Mouse (Mus musculus) heart, embryonic 13.5 days (tissue): ENCODE results near the gene Nudt4. TPM values are rescaled to one million over a fixed set of nuclear protein-coding genes. Genes with fewer than 3 reads are reported as not detected.
A peak's percentile ranks its signal among the peaks of the same experiment; 100 is the strongest.

Source experiments
- ATAC-seq: fragments of 200-750 bp; cut with Nextera tagmentation; 2 replicates; pipeline ENCODE4 v1.8.0; 2017; ENCODE audit warnings: moderate TSS enrichment; ENCODE audit not compliant: insufficient number of reproducible peaks, low FRiP score, low TSS enrichment; ENCODE audit errors: extremely low read depth
- H3K27ac ChIP-seq: fragments of 300-500 bp; sonication (generic); replicated peaks from 2 replicates; pipeline ENCODE4 v1.5.1; 2015; ENCODE audit warnings: moderate library complexity, mild to moderate bottlenecking, inconsistent platforms
- H3K27me3 ChIP-seq: fragments of 300-500 bp; sonication (generic); replicated peaks from 2 replicates; pipeline ENCODE4 v1.6.1; 2015; ENCODE audit warnings: mild to moderate bottlenecking, inconsistent platforms
- H3K36me3 ChIP-seq: fragments of 300-500 bp; sonication (generic); 2 replicates; pipeline ENCODE4 v1.6.1; 2015; ENCODE audit warnings: mild to moderate bottlenecking, inconsistent platforms
- H3K4me1 ChIP-seq: fragments of 300-500 bp; sonication (generic); 2 replicates; pipeline ENCODE4 v1.6.1; 2015; ENCODE audit warnings: inconsistent platforms
- H3K4me2 ChIP-seq: fragments of 300-500 bp; sonication (generic); 2 replicates; pipeline ENCODE4 v1.6.1; 2015; ENCODE audit warnings: inconsistent platforms, mild to moderate bottlenecking, moderate library complexity
- H3K4me3 ChIP-seq: fragments of 300-500 bp; sonication (generic); 2 replicates; pipeline ENCODE4 v1.5.1; 2015; ENCODE audit warnings: moderate library complexity, mild to moderate bottlenecking, inconsistent platforms
- H3K9ac ChIP-seq: fragments of 300-500 bp; sonication (generic); 2 replicates; pipeline ENCODE4 v1.6.1; 2015; ENCODE audit warnings: inconsistent platforms, mild to moderate bottlenecking, moderate library complexity
- H3K9me3 ChIP-seq: fragments of 300-500 bp; sonication (generic); 2 replicates; pipeline ENCODE4 v1.6.1; 2016; ENCODE audit warnings: inconsistent platforms
- WGBS: fragments of 180-500 bp; shearing (Covaris S2); methylation state at CpG from one replicate; pipeline ENCODE4 v1.1.7; 2015; ENCODE audit warnings: mixed read lengths; 5-methylcytosine and 5-hydroxymethylcytosine counted together
- polyA plus RNA-seq: library from polyadenylated mRNA; unstranded; fragments of >200 nt; fragmentation: Nextera tagmentation; extraction: Ambion mirVana; gene quantifications from 2 replicates; pipeline ENCODE4 v1.2.1, GENCODE M21; 2015

Nudt4 gene
- polyA plus RNA-seq, 1 experiment from 2014 or later, result 107 TPM

GRCm38 (mm10) chr10:95514656-95515292 lies 49.2 kb downstream of the Nudt4 start, which contains the start of gene Ube2n:
Gene Ube2n (plus strand): TSS chr10:95515145.
- under 1% methylated on average over 81 of the region's 81 CpGs for WGBS
- peaks cover 19% of the 10 kb centered on the region for H3K36me3 ChIP-seq
- H3K9ac ChIP-seq, result peak within 1 kb of the TSS; percentile 98
- peak within 1 kb of the TSS; percentile 94 for H3K4me3 ChIP-seq
- H3K4me1 ChIP-seq, result peaks cover 38% of the 10 kb centered on the region
- H3K4me2 ChIP-seq, result peak within 1 kb of the TSS; percentile 80
- peak within 1 kb of the TSS; percentile 99 for H3K27ac ChIP-seq
- no peaks in the 10 kb centered on the region for H3K27me3 ChIP-seq
- peak; percentile 93 for ATAC-seq
- no peaks in the 10 kb centered on the region for H3K9me3 ChIP-seq

GRCm38 (mm10) chr10:95513768-95514556 lies 50.0 kb downstream of the Nudt4 start:
- Histone ChIP-seq H3K4me1 (peaks cover 30% of the 10 kb centered on the region), H3K27me3 (no peaks in the 10 kb centered on the region), H3K27ac (peak overlapping the region; percentile 99), H3K9me3 (no peaks in the 10 kb centered on the region), H3K4me3 (peak overlapping the region; percentile 94), H3K36me3 (peaks cover 14% of the 10 kb centered on the region), H3K9ac (peak overlapping the region; percentile 98), H3K4me2 (peak overlapping the region; percentile 80)
- WGBS, result 36% methylated on average over 15 of the region's 15 CpGs
- ATAC-seq, result no peak

DNA sequence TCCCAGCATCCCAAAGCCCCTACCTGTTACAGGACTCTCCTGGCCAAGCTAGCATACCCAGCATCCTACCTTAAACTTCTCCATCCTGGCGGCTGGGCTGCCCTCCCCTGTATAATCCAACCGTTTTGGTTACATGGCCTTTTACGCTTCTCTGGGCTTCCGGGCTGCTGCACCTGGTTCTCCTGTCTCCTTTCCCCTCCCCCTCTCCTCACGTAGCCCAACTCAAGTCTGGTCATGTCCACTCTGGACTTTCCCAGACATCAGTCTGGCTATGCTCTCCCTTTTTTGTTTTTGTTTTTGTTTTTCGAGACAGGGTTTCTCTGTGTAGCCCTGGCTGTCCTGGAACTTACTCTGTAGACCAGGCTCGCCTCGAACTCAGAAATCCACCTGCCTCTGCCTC lies 51.3 kb downstream of the Nudt4 start:
- WGBS, result 86% methylated on average over 8 of the region's 8 CpGs
- Histone ChIP-seq H3K4me1 (peaks cover 18% of the 10 kb centered on the region), H3K4me3 (no peak overlapping the region), H3K36me3 (peaks cover 8% of the 10 kb centered on the region), H3K9ac (no peak overlapping the region), H3K4me2 (no peak overlapping the region), H3K27me3 (no peaks in the 10 kb centered on the region), H3K27ac (no peak overlapping the region), H3K9me3 (no peaks in the 10 kb centered on the region)
- no peak for ATAC-seq

DNA sequence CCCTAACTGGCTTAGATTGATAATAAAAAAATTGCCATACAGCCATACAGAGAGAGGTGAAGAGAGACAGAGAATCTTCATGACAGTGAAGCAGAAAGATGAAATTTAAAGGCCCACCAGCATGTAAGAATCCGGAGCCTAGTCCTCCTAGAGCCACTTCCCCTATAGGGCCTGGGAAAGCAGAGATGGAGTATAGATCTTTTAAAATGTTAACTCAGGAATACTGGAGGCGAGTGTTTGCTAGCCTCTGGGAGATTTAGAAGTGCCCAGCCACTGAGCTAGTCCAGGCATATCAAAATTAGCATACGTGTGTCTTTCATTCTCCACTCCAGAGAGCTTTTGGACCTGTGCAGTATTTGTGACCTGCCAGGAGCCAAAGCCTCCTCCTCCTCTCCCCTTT lies 54.7 kb downstream of the Nudt4 start:
- Histone ChIP-seq H3K9ac (no peak overlapping the region), H3K4me2 (no peak overlapping the region), H3K27me3 (no peaks in the 10 kb centered on the region), H3K4me3 (no peak overlapping the region), H3K9me3 (no peaks in the 10 kb centered on the region), H3K27ac (no peak overlapping the region), H3K4me1 (peaks cover 6% of the 10 kb centered on the region), H3K36me3 (no peaks in the 10 kb centered on the region)
- 64% methylated on average over 3 of the region's 3 CpGs for WGBS
- ATAC-seq, result no peak

GRCm38 (mm10) chr10:95508793-95509192 lies 55.2 kb downstream of the Nudt4 start:
- ATAC-seq, result no peak
- H3K4me3 ChIP-seq, result no peak overlapping the region
- no peak overlapping the region for H3K27ac ChIP-seq
- WGBS, result 70% methylated on average over 6 of the region's 6 CpGs
- H3K27me3 ChIP-seq, result no peaks in the 10 kb centered on the region
- no peaks in the 10 kb centered on the region for H3K9me3 ChIP-seq
- peaks cover 4% of the 10 kb centered on the region for H3K4me1 ChIP-seq
- H3K36me3 ChIP-seq, result no peaks in the 10 kb centered on the region
- H3K9ac ChIP-seq, result no peak overlapping the region
- H3K4me2 ChIP-seq, result no peak overlapping the region

GRCm38 (mm10) chr10:95508126-95508525 lies 55.8 kb downstream of the Nudt4 start:
- no peak for ATAC-seq
- no peaks in the 10 kb centered on the region for H3K36me3 ChIP-seq
- 83% methylated on average over 8 of the region's 8 CpGs for WGBS
- no peak overlapping the region for H3K4me3 ChIP-seq
- H3K4me1 ChIP-seq, result peaks cover 3% of the 10 kb centered on the region; the same call in 1 of the 2 replicates
- no peak overlapping the region for H3K27ac ChIP-seq
- H3K27me3 ChIP-seq, result no peaks in the 10 kb centered on the region
- no peak overlapping the region for H3K9ac ChIP-seq
- no peak overlapping the region for H3K4me2 ChIP-seq
- no peaks in the 10 kb centered on the region for H3K9me3 ChIP-seq

DNA sequence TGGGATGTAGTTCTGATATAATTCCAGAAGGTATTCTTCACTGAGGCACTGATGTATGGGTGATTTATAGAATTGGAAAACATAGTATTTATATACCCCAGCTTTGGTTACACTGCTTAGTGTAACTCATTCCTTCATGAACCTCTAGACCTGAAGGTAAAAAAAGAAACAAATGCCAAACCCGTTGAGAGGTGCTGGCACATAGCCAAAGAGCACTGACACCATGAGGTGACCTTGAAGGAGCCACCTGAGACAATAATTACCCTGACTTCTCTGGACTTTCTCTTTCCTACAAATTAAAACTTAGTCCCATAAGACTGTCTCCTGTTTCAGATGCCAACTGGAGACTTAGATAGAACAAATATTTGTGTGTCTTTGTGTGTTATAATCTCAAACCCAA lies 59.6 kb downstream of the Nudt4 start:
- ATAC-seq, result no peak
- H3K9me3 ChIP-seq, result no peaks in the 10 kb centered on the region
- no peak overlapping the region for H3K9ac ChIP-seq
- WGBS, result 10% methylated on average over 1 of the region's 1 CpGs
- H3K36me3 ChIP-seq, result no peaks in the 10 kb centered on the region
- no peak overlapping the region for H3K27ac ChIP-seq
- peaks cover 12% of the 10 kb centered on the region for H3K4me1 ChIP-seq
- H3K4me3 ChIP-seq, result no peak overlapping the region
- H3K27me3 ChIP-seq, result no peaks in the 10 kb centered on the region
- no peak overlapping the region for H3K4me2 ChIP-seq

DNA sequence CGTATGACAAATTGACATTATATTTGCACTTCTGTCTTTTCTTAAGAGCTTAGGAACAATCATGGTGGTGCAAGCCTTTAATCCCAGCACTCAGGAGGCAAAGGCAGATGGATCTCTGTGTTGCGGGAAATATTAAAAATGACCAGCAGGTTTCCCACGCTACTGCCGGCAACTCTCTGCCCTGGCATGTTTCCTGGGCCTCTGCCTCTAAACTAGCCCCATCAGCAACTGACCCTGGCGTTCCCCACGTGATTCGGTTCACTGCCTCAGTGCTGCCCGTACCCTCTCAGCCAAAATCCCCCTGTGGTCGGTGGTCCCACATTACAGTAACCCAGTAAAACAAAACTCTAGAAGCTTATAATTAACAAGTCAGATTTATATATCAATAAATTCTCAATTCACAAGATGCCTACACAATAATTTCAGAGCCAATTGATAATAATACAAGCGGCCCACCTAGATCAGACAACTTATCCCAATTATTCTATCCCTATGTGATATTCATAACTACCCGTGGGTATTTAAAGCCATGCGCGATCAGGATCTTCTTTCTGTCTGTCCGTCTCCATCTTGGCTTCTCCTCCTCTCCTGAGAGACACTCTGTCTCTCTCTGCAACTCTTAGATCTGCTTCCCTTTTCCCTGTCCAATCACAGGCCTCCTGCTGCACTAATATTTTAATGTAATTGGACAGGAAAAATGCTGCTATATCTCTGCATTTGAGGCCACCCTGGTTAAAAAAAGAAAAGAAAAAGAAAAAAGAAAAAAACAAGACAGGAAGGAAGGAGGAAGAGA lies 60.3 kb downstream of the Nudt4 start:
- no peak overlapping the region for H3K9ac ChIP-seq

DNA sequence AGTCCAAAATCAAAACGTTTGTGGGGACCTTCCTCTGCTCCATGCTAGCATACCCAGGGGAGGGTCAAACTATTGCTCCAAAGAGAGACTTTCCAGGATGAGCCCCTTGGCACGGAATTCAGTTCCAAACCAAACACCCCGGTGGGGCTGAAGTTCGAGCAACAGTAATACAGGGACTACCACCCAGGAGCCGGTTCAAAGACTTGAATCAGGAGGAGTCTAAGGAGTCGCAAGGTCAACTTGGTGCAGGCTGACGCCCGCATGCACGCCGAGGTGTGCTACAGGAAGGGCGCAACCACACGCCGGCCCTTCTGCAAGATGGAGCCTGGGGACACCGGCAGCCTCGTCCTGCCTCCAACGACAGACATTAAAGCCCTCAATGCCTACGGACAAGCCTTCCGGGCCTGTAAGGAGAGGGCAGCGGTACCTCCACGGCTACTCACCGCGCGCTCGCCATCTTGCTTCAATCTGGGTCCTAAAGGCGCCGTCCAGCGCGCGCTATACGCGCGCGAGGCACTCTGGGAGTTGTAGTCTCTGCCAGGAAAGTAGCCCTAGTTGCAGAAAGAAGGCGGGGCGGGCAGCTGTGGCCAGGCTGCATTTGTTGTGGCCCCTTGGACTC lies 62.4 kb downstream of the Nudt4 start, which contains the start of gene Mrpl42:
Gene Mrpl42 (minus strand): TSS at position 478 of the 619 bp plus-strand sequence.
- peak within 1 kb of the TSS; percentile 95 for H3K9ac ChIP-seq
- ATAC-seq, result peak; percentile 90
- peak within 1 kb of the TSS; percentile 94 for H3K27ac ChIP-seq
- H3K4me2 ChIP-seq, result peak within 1 kb of the TSS; percentile 73
- peaks cover 12% of the 10 kb centered on the region for H3K4me1 ChIP-seq
- H3K4me3 ChIP-seq, result peak within 1 kb of the TSS; percentile 86
- peaks cover 24% of the 10 kb centered on the region for H3K36me3 ChIP-seq
- no peaks in the 10 kb centered on the region for H3K27me3 ChIP-seq
- WGBS, result under 1% methylated on average over 35 of the region's 35 CpGs
- no peaks in the 10 kb centered on the region for H3K9me3 ChIP-seq

More for the DNA sequence above, 60.3 kb downstream of the Nudt4 start:
- no peak overlapping the region for H3K4me2 ChIP-seq
- H3K27me3 ChIP-seq, result no peaks in the 10 kb centered on the region
- ATAC-seq, result no peak
- H3K36me3 ChIP-seq, result peaks cover 5% of the 10 kb centered on the region
- no peaks in the 10 kb centered on the region for H3K9me3 ChIP-seq
- H3K4me1 ChIP-seq, result peaks cover 12% of the 10 kb centered on the region
- WGBS, result 79% methylated on average over 14 of the region's 14 CpGs
- H3K27ac ChIP-seq, result no peak overlapping the region
- H3K4me3 ChIP-seq, result no peak overlapping the region

GRCm38 (mm10) chr10:95501033-95501432 lies 62.9 kb downstream of the Nudt4 start:
- Histone ChIP-seq H3K27me3 (no peaks in the 10 kb centered on the region), H3K9me3 (no peaks in the 10 kb centered on the region), H3K9ac (peak overlapping the region; percentile 95), H3K36me3 (peaks cover 28% of the 10 kb centered on the region), H3K4me1 (peaks cover 12% of the 10 kb centered on the region), H3K4me3 (peak overlapping the region; percentile 86), H3K4me2 (peak overlapping the region; percentile 73), H3K27ac (peak overlapping the region; percentile 94)
- ATAC-seq, result no peak
- 1% methylated on average over 7 of the region's 7 CpGs for WGBS
